Mouse (Mus musculus) embryonic facial prominence, embryonic 15.5 days (tissue): ENCODE measurements around the gene Ccdc137. TPM values are rescaled to one million over a fixed set of nuclear protein-coding genes. Genes with fewer than 3 reads are reported as not detected.

Experiments used
- ATAC-seq: fragments of 200-750 bp; cut with Nextera tagmentation; 2 replicates; pipeline ENCODE4 v1.8.0; 2017; ENCODE audit warnings: low read depth, moderate TSS enrichment; ENCODE audit not compliant: insufficient number of reproducible peaks, low FRiP score, low TSS enrichment
- H3K27ac ChIP-seq: fragments of 300-500 bp; sonication (generic); replicated peaks from 2 replicates; pipeline ENCODE4 v1.5.1; 2015; ENCODE audit warnings: mild to moderate bottlenecking, inconsistent platforms
- H3K27me3 ChIP-seq: fragments of 300-500 bp; sonication (generic); 2 replicates; pipeline ENCODE4 v1.6.1; 2015; ENCODE audit warnings: inconsistent platforms
- H3K36me3 ChIP-seq: fragments of 300-500 bp; sonication (generic); 2 replicates; pipeline ENCODE4 v1.6.1; 2015; ENCODE audit warnings: mild to moderate bottlenecking, inconsistent platforms
- H3K4me1 ChIP-seq: fragments of 300-500 bp; sonication (generic); 2 replicates; pipeline ENCODE4 v1.6.1; 2015; ENCODE audit warnings: inconsistent platforms
- H3K4me2 ChIP-seq: fragments of 300-500 bp; sonication (generic); replicated peaks from 2 replicates; pipeline ENCODE4 v1.6.1; 2015; ENCODE audit warnings: mild to moderate bottlenecking, inconsistent platforms
- H3K4me3 ChIP-seq: fragments of 300-500 bp; sonication (generic); replicated peaks from 2 replicates; pipeline ENCODE4 v1.5.1; 2015; ENCODE audit warnings: mild to moderate bottlenecking, inconsistent platforms
- H3K9ac ChIP-seq: fragments of 300-500 bp; sonication (generic); 2 replicates; pipeline ENCODE4 v1.6.1; 2015; ENCODE audit warnings: inconsistent platforms
- H3K9me3 ChIP-seq: fragments of 300-500 bp; sonication (generic); replicated peaks from 2 replicates; pipeline ENCODE4 v1.6.1; 2016; ENCODE audit warnings: inconsistent platforms
- WGBS: fragments of 180-500 bp; shearing (Covaris S2); methylation state at CpG from one replicate; pipeline ENCODE4 v1.1.7; 2015; 5-methylcytosine and 5-hydroxymethylcytosine counted together
- polyA plus RNA-seq: library from polyadenylated mRNA; unstranded; fragments of >200 nt; fragmentation: Nextera tagmentation; extraction: Ambion mirVana; gene quantifications from 2 replicates; pipeline ENCODE4 v1.2.1, GENCODE M21; 2015

Ccdc137 gene
- polyA plus RNA-seq, 1 experiment from 2014 or later = 38.5 TPM

- H3K4me1 ChIP-seq = peaks cover 37% of the 10 kb centered on the region
- WGBS = under 1% methylated on average over 35 of the region's 35 CpGs
- peak within 1 kb of the TSS; percentile 80 for H3K9ac ChIP-seq
- no peaks in the 10 kb centered on the region for H3K27me3 ChIP-seq
- H3K36me3 ChIP-seq = peaks cover 44% of the 10 kb centered on the region
- peak within 1 kb of the TSS; percentile 96 for H3K4me2 ChIP-seq
- no peaks in the 10 kb centered on the region for H3K9me3 ChIP-seq
- peak within 1 kb of the TSS; percentile 95 for H3K4me3 ChIP-seq
- peak within 1 kb of the TSS; percentile 85 for H3K27ac ChIP-seq
- peak; percentile 86 for ATAC-seq
These were observed 33.6 kb downstream of the Ccdc137 start, which contains the start of gene Slc25a10 for GRCm38 (mm10) chr11:120491317-120492023. Slc25a10 (plus strand) TSS chr11:120491840.

GRCm38 (mm10) chr11:120492024-120492877 is 34.3 kb downstream of the Ccdc137 start:
- Histone ChIP-seq H3K27ac (peak overlapping the region; percentile 85), H3K27me3 (no peaks in the 10 kb centered on the region), H3K4me2 (peak overlapping the region; percentile 96), H3K9me3 (no peaks in the 10 kb centered on the region), H3K9ac (peak overlapping the region; percentile 80), H3K36me3 (peaks cover 44% of the 10 kb centered on the region), H3K4me1 (peaks cover 34% of the 10 kb centered on the region), H3K4me3 (peak overlapping the region; percentile 95)
- under 1% methylated on average over 48 of the region's 48 CpGs for WGBS
- peak; percentile 54 for ATAC-seq

- H3K4me2 ChIP-seq = peak overlapping the region; percentile 96
- peak overlapping the region; percentile 80 for H3K9ac ChIP-seq
- ATAC-seq = no peak
- H3K36me3 ChIP-seq = peaks cover 44% of the 10 kb centered on the region
- H3K4me1 ChIP-seq = peaks cover 34% of the 10 kb centered on the region
- H3K27me3 ChIP-seq = no peaks in the 10 kb centered on the region
- H3K9me3 ChIP-seq = no peaks in the 10 kb centered on the region
- H3K27ac ChIP-seq = peak overlapping the region; percentile 85
- WGBS = 20% methylated on average over 3 of the region's 3 CpGs
- H3K4me3 ChIP-seq = peak overlapping the region; percentile 95
These were observed 34.9 kb downstream of the Ccdc137 start for GRCm38 (mm10) chr11:120492878-120493203.

GRCm38 (mm10) chr11:120493351-120493750 is 35.4 kb downstream of the Ccdc137 start:
- no peaks in the 10 kb centered on the region for H3K9me3 ChIP-seq
- H3K4me1 ChIP-seq = peaks cover 34% of the 10 kb centered on the region
- 0 out of 2 replicates have a peak overlapping the region, but pooled peaks have one; percentile 80 for H3K9ac ChIP-seq
- peak overlapping the region; percentile 85; the same call in 1 of the 2 replicates for H3K27ac ChIP-seq
- H3K27me3 ChIP-seq = no peaks in the 10 kb centered on the region
- peak overlapping the region; percentile 96 for H3K4me2 ChIP-seq
- ATAC-seq = no peak
- WGBS = 41% methylated on average over 3 of the region's 3 CpGs
- H3K36me3 ChIP-seq = peaks cover 44% of the 10 kb centered on the region
- H3K4me3 ChIP-seq = peak overlapping the region; percentile 95

- H3K27me3 ChIP-seq = no peaks in the 10 kb centered on the region
- H3K27ac ChIP-seq = no peak overlapping the region
- 73% methylated on average over 3 of the region's 3 CpGs for WGBS
- ATAC-seq = no peak
- H3K4me1 ChIP-seq = peaks cover 34% of the 10 kb centered on the region
- no peak overlapping the region for H3K9ac ChIP-seq
- H3K4me2 ChIP-seq = no peak overlapping the region
- H3K9me3 ChIP-seq = no peaks in the 10 kb centered on the region
- peaks cover 41% of the 10 kb centered on the region for H3K36me3 ChIP-seq
- H3K4me3 ChIP-seq = no peak overlapping the region
These were observed 36.0 kb downstream of the Ccdc137 start for GRCm38 (mm10) chr11:120493911-120494310.

GRCm38 (mm10) chr11:120497436-120497835 is 39.5 kb downstream of the Ccdc137 start:
- Histone ChIP-seq H3K4me2 (no peak overlapping the region), H3K9me3 (no peaks in the 10 kb centered on the region), H3K27me3 (no peaks in the 10 kb centered on the region), H3K9ac (no peak overlapping the region), H3K27ac (no peak overlapping the region), H3K36me3 (peaks cover 38% of the 10 kb centered on the region), H3K4me3 (no peak overlapping the region), H3K4me1 (peaks cover 20% of the 10 kb centered on the region)
- WGBS = 90% methylated on average over 3 of the region's 3 CpGs
- no peak for ATAC-seq

- Histone ChIP-seq H3K9me3 (no peaks in the 10 kb centered on the region), H3K9ac (no peak overlapping the region), H3K27me3 (no peaks in the 10 kb centered on the region), H3K36me3 (peaks cover 38% of the 10 kb centered on the region), H3K27ac (no peak overlapping the region), H3K4me2 (no peak overlapping the region), H3K4me3 (no peak overlapping the region), H3K4me1 (peaks cover 13% of the 10 kb centered on the region)
- ATAC-seq = no peak
- WGBS = 93% methylated on average over 12 of the region's 12 CpGs
These were observed 40.3 kb downstream of the Ccdc137 start for GRCm38 (mm10) chr11:120498226-120498625.

- Histone ChIP-seq H3K4me2 (no peak overlapping the region), H3K4me1 (peaks cover 6% of the 10 kb centered on the region; the same call in 1 of the 2 replicates), H3K36me3 (peaks cover 38% of the 10 kb centered on the region), H3K9me3 (no peaks in the 10 kb centered on the region), H3K27me3 (no peaks in the 10 kb centered on the region), H3K9ac (no peak overlapping the region), H3K4me3 (no peak overlapping the region), H3K27ac (no peak overlapping the region)
- ATAC-seq = no peak
- 86% methylated on average over 5 of the region's 5 CpGs for WGBS
These were observed 41.0 kb downstream of the Ccdc137 start for GRCm38 (mm10) chr11:120498891-120499290.

GRCm38 (mm10) chr11:120499894-120500293 is 42.0 kb downstream of the Ccdc137 start:
- no peak overlapping the region for H3K4me3 ChIP-seq
- H3K27ac ChIP-seq = no peak overlapping the region
- H3K27me3 ChIP-seq = no peaks in the 10 kb centered on the region
- no peak overlapping the region for H3K4me2 ChIP-seq
- no peak; the same call in 1 of the 2 replicates for ATAC-seq
- no peaks in the 10 kb centered on the region for H3K9me3 ChIP-seq
- 76% methylated on average over 6 of the region's 6 CpGs for WGBS
- H3K9ac ChIP-seq = no peak overlapping the region
- peaks cover 37% of the 10 kb centered on the region for H3K36me3 ChIP-seq
- peaks cover 6% of the 10 kb centered on the region; the same call in 1 of the 2 replicates for H3K4me1 ChIP-seq

GRCm38 (mm10) chr11:120500357-120500756 is 42.4 kb downstream of the Ccdc137 start:
- no peak overlapping the region for H3K27ac ChIP-seq
- H3K4me1 ChIP-seq = peaks cover 6% of the 10 kb centered on the region; the same call in 1 of the 2 replicates
- H3K27me3 ChIP-seq = no peaks in the 10 kb centered on the region
- WGBS = 19% methylated on average over 3 of the region's 3 CpGs
- ATAC-seq = no peak
- H3K4me2 ChIP-seq = no peak overlapping the region
- H3K36me3 ChIP-seq = peaks cover 32% of the 10 kb centered on the region
- H3K4me3 ChIP-seq = no peak overlapping the region
- H3K9me3 ChIP-seq = no peaks in the 10 kb centered on the region
- H3K9ac ChIP-seq = no peak overlapping the region

- no peak for ATAC-seq
- Histone ChIP-seq H3K27me3 (no peaks in the 10 kb centered on the region), H3K27ac (no peak overlapping the region), H3K4me2 (no peak overlapping the region), H3K4me3 (no peak overlapping the region), H3K4me1 (peaks cover 6% of the 10 kb centered on the region; the same call in 1 of the 2 replicates), H3K36me3 (peaks cover 25% of the 10 kb centered on the region), H3K9ac (no peak overlapping the region), H3K9me3 (no peaks in the 10 kb centered on the region)
- WGBS = 58% methylated on average over 6 of the region's 6 CpGs
These were observed 43.1 kb downstream of the Ccdc137 start for GRCm38 (mm10) chr11:120501018-120501417.
